Comparison of ENCODE assay signal across 9 mouse cellular contexts in the genomic region with DNA sequence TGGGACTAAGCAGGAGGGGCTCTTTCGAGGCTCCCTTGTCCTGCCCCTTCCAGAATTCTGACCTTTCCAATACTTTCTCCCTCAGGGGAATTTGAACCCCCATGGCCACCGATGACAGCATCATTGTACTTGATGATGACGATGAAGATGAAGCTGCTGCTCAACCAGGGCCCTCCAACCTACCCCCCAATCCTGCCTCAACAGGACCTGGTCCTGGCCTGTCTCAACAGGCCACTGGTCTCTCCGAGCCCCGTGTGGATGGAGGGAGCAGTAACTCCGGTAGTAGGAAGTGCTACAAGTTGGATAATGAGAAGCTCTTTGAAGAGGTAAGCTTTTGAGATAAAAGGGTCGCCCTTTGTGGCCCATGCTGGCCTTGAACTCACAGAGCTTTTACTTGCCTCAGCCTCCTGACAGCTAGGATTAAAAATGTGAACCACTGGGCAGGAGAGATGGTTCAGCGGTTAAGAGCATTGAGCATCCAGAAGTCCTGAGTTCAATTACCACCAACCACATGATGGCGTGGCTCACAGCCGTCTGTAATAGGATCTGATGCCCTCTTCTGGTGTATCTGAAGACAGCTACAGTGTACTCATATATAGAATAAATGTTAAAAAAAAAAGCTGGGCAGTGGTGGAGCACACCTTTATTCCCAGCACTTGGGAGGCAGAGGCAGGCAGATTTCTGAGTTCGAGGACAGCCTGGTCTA. TPM values are rescaled to one million over a fixed set of nuclear protein-coding genes. Genes with fewer than 3 reads are reported as not detected.
DNase-seq lines count a peak whose midpoint lies in the region; ATAC-seq and TF ChIP-seq lines count a peak whose summit lies in the region.
"Had no signal": no experiment of that assay in that cellular context is flagged by ENCODE, and none has a peak within 500 bp of the region (broad histone marks: within the 10 kb centered on the region; RNA-seq: fewer than 3 reads in every experiment).

No protein-coding gene starts in this region.

- no peaks in the 10 kb centered on the region for H3K27me3 ChIP-seq in limb, embryonic 13.5 days
- H3K27me3 ChIP-seq in stomach, postnatal 0 days (ENCODE audit: control insufficient read depth, insufficient read depth, low read length) = no peaks in the 10 kb centered on the region
- H3K27me3 ChIP-seq: Patski had no signal

- peaks cover 37% of the 10 kb centered on the region for H3K4me1 ChIP-seq in limb, embryonic 13.5 days
- peaks cover 3% of the 10 kb centered on the region; the same call in 1 of the 2 replicates for H3K4me1 ChIP-seq in stomach, postnatal 0 days (replicated peaks; ENCODE audit: control insufficient read depth, insufficient read depth)

- H3K4me3 ChIP-seq in limb, embryonic 13.5 days = peak overlapping the region; percentile 89
- peak overlapping the region; percentile 86 for H3K4me3 ChIP-seq in stomach, postnatal 0 days (ENCODE audit: low read depth, low read length)

- DNase-seq in cerebellum, adult 8-10 months = peak; percentile 21
- DNase-seq in thymus, postnatal 4 days = peak; percentile 32
- DNase-seq in thymus, postnatal 25 days = no peak
- DNase-seq in stomach, postnatal 0 days (ENCODE audit: low spot score) = no peak
- no peak for DNase-seq in urinary bladder, postnatal 25 days (ENCODE audit: low spot score)

- H3K27ac ChIP-seq in limb, embryonic 13.5 days = peak overlapping the region; percentile 87; the same call in 1 of the 2 replicates
- peak overlapping the region; percentile 99 for H3K27ac ChIP-seq in stomach, postnatal 0 days (replicated peaks)

- peaks cover 46% of the 10 kb centered on the region for H3K36me3 ChIP-seq in limb, embryonic 13.5 days
- peaks cover 20% of the 10 kb centered on the region for H3K36me3 ChIP-seq in stomach, postnatal 0 days (ENCODE audit: control insufficient read depth, insufficient read depth, low read length)

- no peak for ATAC-seq in cerebellum, adult (ENCODE audit: insufficient number of reproducible peaks, low FRiP score, low TSS enrichment)
- ATAC-seq in limb, embryonic 13.5 days (ENCODE audit: low FRiP score, low read depth) = no peak
- no peak for ATAC-seq in stomach, postnatal 0 days (ENCODE audit: low FRiP score, low TSS enrichment)
- no peak for ATAC-seq in granulocyte monocyte progenitor cell, adult 5-6 weeks (replicated peaks; ENCODE audit: poor library complexity, severe bottlenecking)

- peak overlapping the region; percentile 99 for H3K4me2 ChIP-seq in limb, embryonic 13.5 days (replicated peaks)
- peak overlapping the region; percentile 94 for H3K4me2 ChIP-seq in stomach, postnatal 0 days (replicated peaks; ENCODE audit: low read depth)

- H3K9me3 ChIP-seq in limb, embryonic 13.5 days = no peaks in the 10 kb centered on the region
- no peaks in the 10 kb centered on the region for H3K9me3 ChIP-seq in stomach, postnatal 0 days (ENCODE audit: control insufficient read depth, low read length)

- WGBS in limb, embryonic 13.5 days = 50% methylated on average over 11 of the region's 11 CpGs
- 40% methylated on average over 11 of the region's 11 CpGs for WGBS in stomach, postnatal 0 days

- TF ChIP-seq EP300 in stomach, postnatal 0 days (optimal IDR thresholded peaks at IDR 0.05) = no peak

- peak overlapping the region; percentile 90 for H3K9ac ChIP-seq in limb, embryonic 13.5 days
- peak overlapping the region; percentile 97 for H3K9ac ChIP-seq in stomach, postnatal 0 days (ENCODE audit: low read length)

- peak; percentile 55 for TF ChIP-seq CTCF in stomach, postnatal 0 days (IDR thresholded peaks at IDR 0.05; ENCODE audit: low read depth)

RNA-seq across cellular contexts. Expression of gene Daxx, which starts 1.3 kb away (rescaled TPM):
- 59.6 and 65.4 TPM in 2 replicates for polyA plus RNA-seq in limb, embryonic 13.5 days (2015; fragmentation: Nextera tagmentation; extraction: Ambion mirVana)
- polyA plus RNA-seq in stomach, postnatal 0 days (2015; fragmentation: Nextera tagmentation; extraction: Ambion mirVana) = 18.1 and 22.4 TPM in 2 replicates
- 44.7 and 55.1 TPM in 2 replicates for total RNA-seq in granulocyte monocyte progenitor cell, adult 5-6 weeks (2014; fragmentation: Nextera tagmentation)
- 22.4 and 40.6 TPM in 2 replicates for total RNA-seq in granulocyte monocyte progenitor cell, adult 5-6 weeks (2017)

RNA-seq across cellular contexts. Expression of gene Tapbp, which starts 5.2 kb away (rescaled TPM):
- polyA plus RNA-seq in limb, embryonic 13.5 days (2015; fragmentation: Nextera tagmentation; extraction: Ambion mirVana) = 27.4 and 28.4 TPM in 2 replicates
- 63.7 and 72.4 TPM in 2 replicates for polyA plus RNA-seq in stomach, postnatal 0 days (2015; fragmentation: Nextera tagmentation; extraction: Ambion mirVana)
- 68.2 and 76.8 TPM in 2 replicates for total RNA-seq in granulocyte monocyte progenitor cell, adult 5-6 weeks (2014; fragmentation: Nextera tagmentation)
- 48.0 and 57.7 TPM in 2 replicates for total RNA-seq in granulocyte monocyte progenitor cell, adult 5-6 weeks (2017)

RNA-seq across cellular contexts. Expression of gene Zbtb22, which starts 5.2 kb away (rescaled TPM):
- 16.3 and 16.6 TPM in 2 replicates for polyA plus RNA-seq in limb, embryonic 13.5 days (2015; fragmentation: Nextera tagmentation; extraction: Ambion mirVana)
- 10.7 and 12.2 TPM in 2 replicates for polyA plus RNA-seq in stomach, postnatal 0 days (2015; fragmentation: Nextera tagmentation; extraction: Ambion mirVana)
- total RNA-seq in granulocyte monocyte progenitor cell, adult 5-6 weeks (2014; fragmentation: Nextera tagmentation) = 11.9 and 22.0 TPM in 2 replicates
- 16.8 and 23.9 TPM in 2 replicates for total RNA-seq in granulocyte monocyte progenitor cell, adult 5-6 weeks (2017)

RNA-seq across cellular contexts. Expression of gene Platr17, which starts 5.6 kb away (rescaled TPM):
- polyA plus RNA-seq in limb, embryonic 13.5 days (2015; fragmentation: Nextera tagmentation; extraction: Ambion mirVana) = 0.27 and 0.55 TPM in 2 replicates
- 1.1 TPM in 2 replicates for polyA plus RNA-seq in stomach, postnatal 0 days (2015; fragmentation: Nextera tagmentation; extraction: Ambion mirVana)
- 0.98 and 1.4 TPM in 2 replicates for total RNA-seq in granulocyte monocyte progenitor cell, adult 5-6 weeks (2014; fragmentation: Nextera tagmentation)
- 0.46 TPM in 1 of 2 replicates, not detected in the other for total RNA-seq in granulocyte monocyte progenitor cell, adult 5-6 weeks (2017)
- polyA plus RNA-seq: Patski had no signal

RNA-seq across cellular contexts. Expression of gene Rgl2, which starts 18.8 kb away (rescaled TPM):
- polyA plus RNA-seq in limb, embryonic 13.5 days (2015; fragmentation: Nextera tagmentation; extraction: Ambion mirVana) = 54.2 and 59.2 TPM in 2 replicates
- polyA plus RNA-seq in stomach, postnatal 0 days (2015; fragmentation: Nextera tagmentation; extraction: Ambion mirVana) = 18.6 and 24.4 TPM in 2 replicates
- 44.6 and 78.3 TPM in 2 replicates for total RNA-seq in granulocyte monocyte progenitor cell, adult 5-6 weeks (2014; fragmentation: Nextera tagmentation)
- total RNA-seq in granulocyte monocyte progenitor cell, adult 5-6 weeks (2017) = 35.5 and 35.8 TPM in 2 replicates

Comparison
In these comparisons a context has a peak if more than half of its experiments do, and no peak if none do; other contexts are left out.
1. DNase-seq: peak in cerebellum, adult 8-10 months (single experiment) and thymus, postnatal 4 days (single experiment); none in thymus, postnatal 25 days (single experiment), stomach, postnatal 0 days (single experiment) and urinary bladder, postnatal 25 days (single experiment).